Mouse (Mus musculus) midbrain, embryonic 12.5 days (tissue): ENCODE results near the gene Gm7138. TPM values are rescaled to one million over a fixed set of nuclear protein-coding genes. Genes with fewer than 3 reads are reported as not detected.
"Not testable (repeated sequence)": the region's sequence is repeated elsewhere in the genome, so short reads cannot be mapped to it uniquely, and the experiment has no call there.

Source experiments
- ATAC-seq: fragments of 200-750 bp; cut with Nextera tagmentation; 2 replicates; pipeline ENCODE4 v1.8.0; 2017; ENCODE audit warnings: low read depth, moderate TSS enrichment, moderate library complexity; ENCODE audit not compliant: low FRiP score
- H3K27ac ChIP-seq: fragments of 300-500 bp; sonication (generic); replicated peaks from 2 replicates; pipeline ENCODE4 v1.5.1; 2016; ENCODE audit warnings: mild to moderate bottlenecking
- H3K27me3 ChIP-seq: fragments of 300-500 bp; sonication (generic); 2 replicates; pipeline ENCODE4 v1.6.1; 2016; ENCODE audit warnings: mild to moderate bottlenecking
- H3K36me3 ChIP-seq: fragments of 300-500 bp; sonication (generic); 2 replicates; pipeline ENCODE4 v1.6.1; 2016
- H3K4me1 ChIP-seq: fragments of 300-500 bp; sonication (generic); 2 replicates; pipeline ENCODE4 v1.6.1; 2016
- H3K4me2 ChIP-seq: fragments of 300-500 bp; sonication (generic); replicated peaks from 2 replicates; pipeline ENCODE4 v1.6.1; 2016; ENCODE audit warnings: mild to moderate bottlenecking, moderate library complexity
- H3K4me3 ChIP-seq: fragments of 300-500 bp; sonication (generic); 2 replicates; pipeline ENCODE4 v1.5.1; 2016; ENCODE audit warnings: mild to moderate bottlenecking
- H3K9ac ChIP-seq: fragments of 300-500 bp; sonication (generic); replicated peaks from 2 replicates; pipeline ENCODE4 v1.6.1; 2016; ENCODE audit warnings: mild to moderate bottlenecking, moderate library complexity
- H3K9me3 ChIP-seq: fragments of 300-500 bp; sonication (generic); 2 replicates; pipeline ENCODE4 v1.6.1; 2016; ENCODE audit warnings: mild to moderate bottlenecking
- WGBS: fragments of 180-500 bp; shearing (Covaris S2); methylation state at CpG from one replicate; pipeline ENCODE4 v1.1.7; 2016; 5-methylcytosine and 5-hydroxymethylcytosine counted together
- polyA plus RNA-seq: library from polyadenylated mRNA; unstranded; fragments of >200 nt; fragmentation: Nextera tagmentation; extraction: Ambion mirVana; gene quantifications from 2 replicates; pipeline ENCODE4 v1.2.1, GENCODE M21; 2016

The Gm7138 gene
- polyA plus RNA-seq: not detected in 2 replicates

- ATAC-seq, H3K27ac ChIP-seq, H3K4me2 ChIP-seq, H3K36me3 ChIP-seq, H3K27me3 ChIP-seq, H3K4me3 ChIP-seq, H3K4me1 ChIP-seq, H3K9ac ChIP-seq, H3K9me3 ChIP-seq: not testable (repeated sequence)
- 71% methylated on average over 1 of the region's 1 CpGs for WGBS
These were observed at the start of gene Gm7138 for GRCm38 (mm10) chr10:77776844-77777243. Gene Gm7138, minus strand, starts transcription at chr10:77776944.

DNA sequence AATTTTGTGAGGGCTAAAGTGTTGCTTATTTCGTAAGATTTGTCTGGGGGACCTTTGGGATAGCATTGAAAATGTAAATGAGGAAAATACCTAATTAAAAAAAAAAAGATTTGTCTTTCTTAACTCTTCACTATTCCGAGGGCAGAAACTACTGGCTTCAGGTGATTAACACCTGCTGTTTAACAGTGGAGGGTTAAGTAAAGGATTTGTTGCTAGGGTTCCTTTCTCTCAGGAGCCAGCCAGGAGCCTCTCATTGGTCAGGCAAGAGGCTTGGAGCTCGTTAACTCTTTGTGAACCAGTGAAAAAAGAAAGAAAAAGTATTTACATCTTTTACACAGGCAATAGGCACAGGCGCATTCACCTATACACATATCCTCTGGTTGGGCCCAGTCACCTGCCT, 42.5 kb upstream of the Gm7138 start:
- H3K9me3 ChIP-seq: peaks cover 3% of the 10 kb centered on the region; the same call in 1 of the 2 replicates
- no peak overlapping the region for H3K4me3 ChIP-seq
- no peak overlapping the region for H3K4me2 ChIP-seq
- no peaks in the 10 kb centered on the region for H3K4me1 ChIP-seq
- H3K36me3 ChIP-seq: no peaks in the 10 kb centered on the region
- no peak overlapping the region for H3K9ac ChIP-seq
- peaks cover 3% of the 10 kb centered on the region; the same call in 1 of the 2 replicates for H3K27me3 ChIP-seq
- ATAC-seq: no peak
- 22% methylated on average over 4 of the region's 4 CpGs for WGBS
- H3K27ac ChIP-seq: no peak overlapping the region

DNA sequence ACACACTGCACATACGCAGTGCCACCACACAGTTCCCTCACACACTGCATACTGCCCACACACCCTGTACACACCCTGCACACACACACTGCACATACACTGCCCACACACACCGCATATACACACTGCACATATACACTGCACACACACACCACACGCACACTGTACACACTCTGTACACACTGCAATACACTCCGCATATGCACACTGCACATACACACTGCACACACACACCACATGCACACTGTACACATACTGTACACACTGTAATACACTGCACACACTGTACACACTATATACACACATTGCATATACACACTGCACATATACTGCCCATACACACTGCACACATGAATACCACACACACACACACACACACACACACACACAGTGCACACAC, 41.8 kb upstream of the Gm7138 start:
- ATAC-seq: no peak
- 92% methylated on average over 4 of the region's 4 CpGs for WGBS
- Histone ChIP-seq H3K4me2 (no peak overlapping the region), H3K27ac (no peak overlapping the region), H3K4me3 (no peak overlapping the region), H3K27me3 (peaks cover 3% of the 10 kb centered on the region; the same call in 1 of the 2 replicates), H3K36me3 (no peaks in the 10 kb centered on the region), H3K4me1 (no peaks in the 10 kb centered on the region), H3K9me3 (peaks cover 3% of the 10 kb centered on the region; the same call in 1 of the 2 replicates), H3K9ac (no peak overlapping the region)

DNA sequence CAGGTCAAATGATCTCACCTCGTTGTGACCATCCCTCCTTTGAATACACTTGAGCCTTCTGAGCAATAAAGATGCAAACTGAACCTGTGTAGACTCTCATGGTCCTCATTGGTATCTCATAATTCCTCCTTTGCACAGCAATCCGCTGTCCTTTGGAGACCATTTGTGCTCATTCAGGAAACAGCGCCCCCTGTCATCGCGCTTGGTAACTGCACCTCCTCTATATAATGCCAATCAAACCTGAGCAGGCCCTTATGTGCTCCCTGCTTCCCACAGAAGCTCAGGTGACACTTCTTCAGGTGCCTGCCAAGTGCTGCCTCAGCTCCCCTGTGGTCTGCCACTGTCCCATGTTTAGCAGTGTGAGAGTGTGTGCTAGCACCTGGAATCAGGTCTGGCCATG, 38.8 kb upstream of the Gm7138 start:
- no peak for ATAC-seq
- H3K9me3 ChIP-seq: no peaks in the 10 kb centered on the region
- WGBS: 43% methylated on average over 5 of the region's 5 CpGs
- H3K4me2 ChIP-seq: no peak overlapping the region
- H3K27ac ChIP-seq: no peak overlapping the region
- H3K4me3 ChIP-seq: no peak overlapping the region
- H3K4me1 ChIP-seq: no peaks in the 10 kb centered on the region
- no peaks in the 10 kb centered on the region for H3K36me3 ChIP-seq
- H3K9ac ChIP-seq: no peak overlapping the region
- H3K27me3 ChIP-seq: peaks cover 3% of the 10 kb centered on the region; the same call in 1 of the 2 replicates

GRCm38 (mm10) chr10:77814382-77814781, 37.6 kb upstream of the Gm7138 start, which contains the start of gene Gm2696:
Gene Gm2696, plus strand, starts transcription at chr10:77814682.
- Histone ChIP-seq H3K27ac (no peak within 1 kb of the TSS), H3K36me3 (no peaks in the 10 kb centered on the region), H3K4me1 (no peaks in the 10 kb centered on the region), H3K27me3 (peaks cover 3% of the 10 kb centered on the region; the same call in 1 of the 2 replicates), H3K9me3 (peaks cover 6% of the 10 kb centered on the region; the same call in 1 of the 2 replicates), H3K4me3 (no peak within 1 kb of the TSS), H3K9ac (no peak within 1 kb of the TSS), H3K4me2 (no peak within 1 kb of the TSS)
- no peak for ATAC-seq
- WGBS: 63% methylated on average over 4 of the region's 4 CpGs

GRCm38 (mm10) chr10:77811743-77812142, 35.0 kb upstream of the Gm7138 start, which contains the start of gene Gm9507:
Gene Gm9507, minus strand, starts transcription at chr10:77811843.
- ATAC-seq: no peak
- Histone ChIP-seq H3K36me3 (no peaks in the 10 kb centered on the region), H3K4me3 (no peak within 1 kb of the TSS), H3K4me1 (no peaks in the 10 kb centered on the region), H3K9me3 (peaks cover 6% of the 10 kb centered on the region; the same call in 1 of the 2 replicates), H3K27me3 (no peaks in the 10 kb centered on the region), H3K27ac (no peak within 1 kb of the TSS), H3K9ac (no peak within 1 kb of the TSS), H3K4me2 (no peak within 1 kb of the TSS)
- 79% methylated on average over 5 of the region's 5 CpGs for WGBS

DNA sequence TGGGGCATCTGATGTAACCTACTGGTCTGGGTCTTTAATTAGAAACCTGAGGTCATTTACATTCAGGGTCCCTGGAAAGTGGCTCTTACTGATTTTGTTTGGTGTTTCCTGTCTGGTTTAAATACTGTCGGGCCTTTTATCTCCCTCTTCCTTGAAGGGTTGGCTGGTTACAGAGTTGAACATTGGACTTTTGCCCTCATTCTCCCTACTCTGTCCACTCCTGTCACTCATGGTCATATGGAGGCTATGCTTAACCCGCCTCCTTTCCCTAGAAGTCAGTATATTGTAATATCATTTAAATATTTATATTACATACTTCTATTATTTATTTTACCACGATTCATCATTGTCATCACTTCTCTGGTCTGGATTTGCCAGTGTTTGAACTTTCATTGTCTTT, 27.4 kb upstream of the Gm7138 start:
- no peak for ATAC-seq
- Histone ChIP-seq H3K36me3 (no peaks in the 10 kb centered on the region), H3K27me3 (no peaks in the 10 kb centered on the region), H3K27ac (no peak overlapping the region), H3K9ac (no peak overlapping the region), H3K4me3 (no peak overlapping the region), H3K9me3 (no peaks in the 10 kb centered on the region), H3K4me1 (no peaks in the 10 kb centered on the region), H3K4me2 (no peak overlapping the region)
- 86% methylated on average over 3 of the region's 3 CpGs for WGBS

GRCm38 (mm10) chr10:77798921-77799508, 22.3 kb upstream of the Gm7138 start, which contains the start of gene Gm19668:
Gene Gm19668, minus strand, starts transcription at chr10:77799133.
- Histone ChIP-seq H3K9ac (no peak within 1 kb of the TSS; the same call in 1 of the 2 replicates), H3K4me3 (no peak within 1 kb of the TSS), H3K27me3 (no peaks in the 10 kb centered on the region), H3K36me3 (no peaks in the 10 kb centered on the region), H3K4me1 (peaks cover 11% of the 10 kb centered on the region; the same call in 1 of the 2 replicates), H3K27ac (peak within 1 kb of the TSS; percentile 52), H3K4me2 (no peak within 1 kb of the TSS), H3K9me3 (no peaks in the 10 kb centered on the region)
- WGBS: 68% methylated on average over 8 of the region's 8 CpGs
- peak; percentile 23; the same call in 1 of the 2 replicates for ATAC-seq

DNA sequence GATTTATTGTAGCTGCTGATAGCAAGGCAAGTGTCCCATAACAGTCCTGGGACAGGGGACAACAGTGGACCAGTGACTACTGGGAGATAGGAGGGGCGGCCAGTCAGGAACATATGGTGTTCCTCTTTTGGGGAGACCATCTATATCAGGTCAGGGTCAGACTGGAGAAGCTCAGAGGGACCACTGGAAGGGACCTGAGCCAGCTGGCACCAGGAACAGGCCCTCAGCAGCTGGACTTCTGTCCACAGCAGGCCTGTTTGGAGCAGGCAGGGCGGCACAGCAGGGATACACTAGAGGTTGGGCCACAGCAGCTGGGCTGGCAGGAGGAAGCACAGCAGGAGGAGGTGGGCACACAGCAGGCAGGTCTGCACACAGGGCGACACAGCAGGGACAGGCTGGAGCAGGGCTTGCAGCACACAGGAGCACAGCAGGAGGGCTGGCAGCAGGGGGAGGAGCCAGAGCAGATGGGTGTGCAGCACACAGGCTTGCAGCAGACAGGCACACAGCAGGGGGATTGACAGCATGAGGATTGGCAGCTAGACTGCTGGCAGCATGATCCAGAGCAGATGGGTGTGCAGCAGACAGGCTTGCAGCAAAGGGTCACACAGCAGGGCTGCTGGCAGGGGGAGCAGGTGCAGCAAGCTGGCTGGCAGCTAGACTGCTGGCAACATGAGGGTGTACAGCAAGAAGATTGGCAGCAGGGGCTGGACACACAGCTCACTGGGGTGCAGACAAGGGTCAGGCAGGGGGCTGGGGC, 21.6 kb upstream of the Gm7138 start:
- not testable (repeated sequence) for H3K4me2 ChIP-seq, H3K9ac ChIP-seq, ATAC-seq, H3K4me3 ChIP-seq, H3K27me3 ChIP-seq, H3K36me3 ChIP-seq, H3K9me3 ChIP-seq
- H3K27ac ChIP-seq: peak overlapping the region; percentile 52
- H3K4me1 ChIP-seq: peaks cover 11% of the 10 kb centered on the region; the same call in 1 of the 2 replicates
- WGBS: 28% methylated on average over 3 of the region's 3 CpGs

DNA sequence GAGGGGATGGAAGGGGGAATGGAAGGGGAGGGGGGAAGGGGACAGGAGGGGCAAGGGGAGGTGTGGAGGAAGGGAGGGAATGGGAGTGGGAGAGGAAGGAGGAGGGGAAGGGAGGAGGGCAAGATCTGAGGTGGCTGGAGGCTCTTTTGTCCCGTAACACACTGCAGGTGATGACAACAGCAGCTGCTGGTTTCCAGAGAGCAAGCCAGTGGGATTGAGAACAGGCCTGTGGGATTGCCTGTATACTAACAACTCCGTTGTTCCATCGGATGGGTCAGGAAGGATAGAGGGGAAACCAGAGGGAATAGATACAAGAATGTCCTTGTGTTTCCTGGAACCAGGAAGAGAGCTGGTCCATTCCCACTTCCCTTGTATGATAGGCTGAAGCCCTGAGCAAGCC, 20.9 kb upstream of the Gm7138 start:
- 13% methylated on average over 3 of the region's 3 CpGs for WGBS
- no peaks in the 10 kb centered on the region for H3K27me3 ChIP-seq
- H3K9me3 ChIP-seq: no peaks in the 10 kb centered on the region
- no peak overlapping the region for H3K4me2 ChIP-seq
- peaks cover 11% of the 10 kb centered on the region; the same call in 1 of the 2 replicates for H3K4me1 ChIP-seq
- H3K27ac ChIP-seq: peak overlapping the region; percentile 52
- H3K9ac ChIP-seq: no peak overlapping the region; the same call in 1 of the 2 replicates
- no peaks in the 10 kb centered on the region for H3K36me3 ChIP-seq
- no peak overlapping the region for H3K4me3 ChIP-seq
- ATAC-seq: no peak

DNA sequence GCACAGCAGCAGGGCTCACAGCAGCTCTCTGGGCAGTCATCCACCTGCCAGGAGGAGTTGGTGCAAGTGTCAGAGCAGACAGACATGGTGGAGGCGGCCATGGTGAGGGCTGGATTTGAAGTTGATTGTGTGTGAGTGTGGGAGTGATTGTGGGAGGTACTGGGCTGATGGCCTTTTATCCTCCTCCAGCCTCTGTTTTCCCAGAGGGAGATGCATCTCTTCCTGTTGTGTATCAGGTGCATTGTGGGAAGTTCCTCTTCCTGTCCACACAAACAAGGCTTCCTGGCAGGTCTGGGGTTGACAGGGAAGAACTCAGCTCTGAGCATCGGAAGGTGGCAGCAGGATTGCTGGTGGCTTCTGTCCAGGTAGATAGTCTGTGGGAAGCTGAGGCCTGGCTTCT, 18.2 kb upstream of the Gm7138 start, which contains the start of gene Gm9639:
Gene Gm9639 (minus strand): TSS at position 101 of the 400 bp plus-strand sequence.
- Histone ChIP-seq H3K27me3 (no peaks in the 10 kb centered on the region), H3K9me3 (no peaks in the 10 kb centered on the region), H3K4me3 (no peak within 1 kb of the TSS), H3K4me2 (no peak within 1 kb of the TSS), H3K27ac (no peak within 1 kb of the TSS), H3K36me3 (no peaks in the 10 kb centered on the region), H3K4me1 (peaks cover 11% of the 10 kb centered on the region; the same call in 1 of the 2 replicates), H3K9ac (no peak within 1 kb of the TSS)
- WGBS: 61% methylated on average over 2 of the region's 2 CpGs
- ATAC-seq: no peak

DNA sequence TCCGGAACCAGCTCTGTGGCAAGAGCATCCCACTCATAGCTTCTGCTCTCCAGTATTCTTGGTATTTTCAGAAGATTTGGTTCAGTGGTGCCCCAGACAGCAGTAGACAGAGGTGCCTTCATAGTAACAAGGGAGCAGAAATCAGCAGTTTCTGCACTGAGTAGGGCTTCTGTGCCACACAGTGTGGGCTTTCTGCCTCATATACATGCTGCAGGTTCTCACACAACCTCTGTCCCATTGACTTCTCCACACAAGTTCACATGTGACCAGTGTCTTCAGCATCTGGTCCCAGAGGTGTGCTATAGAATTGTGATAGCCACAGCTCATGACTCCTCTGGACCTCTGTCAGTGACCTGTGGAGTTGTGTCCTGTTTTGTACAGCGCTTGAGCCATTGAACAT, 11.9 kb upstream of the Gm7138 start:
- Histone ChIP-seq H3K4me3 (no peak overlapping the region), H3K9ac (no peak overlapping the region), H3K36me3 (no peaks in the 10 kb centered on the region), H3K4me2 (no peak overlapping the region), H3K9me3 (no peaks in the 10 kb centered on the region), H3K27ac (no peak overlapping the region), H3K4me1 (no peaks in the 10 kb centered on the region), H3K27me3 (no peaks in the 10 kb centered on the region)
- no peak for ATAC-seq
- 82% methylated on average over 2 of the region's 2 CpGs for WGBS
